Mouse (Mus musculus): ENCODE results near the gene Bsnd.

- TF ChIP-seq POLR2A (IDR thresholded peaks at IDR 0.05; ENCODE audit: low read depth, low read length) (no peak), CTCF (IDR thresholded peaks at IDR 0.05; ENCODE audit: borderline replicate concordance, insufficient read depth, low read length) (no peak)
These were observed 56.7 kb downstream of the Bsnd start for GRCm38 (mm10) chr4:106435426-106435825.

Measured in embryonic fibroblast, embryonic 13.5 days (primary cell).